Mouse (Mus musculus) kidney, adult 8-10 months (tissue): ENCODE measurements around the gene Gm8909.
A peak's percentile ranks its signal among the peaks of the same experiment; 100 is the strongest.
"Not testable (repeated sequence)": the region's sequence is repeated elsewhere in the genome, so short reads cannot be mapped to it uniquely, and the experiment has no call there.

Experiments used
- DNase-seq, 2 experiments: peaks; one replicate each; pipeline ENCODE4 v3.0.0; 2022

The Gm8909 gene

DNA sequence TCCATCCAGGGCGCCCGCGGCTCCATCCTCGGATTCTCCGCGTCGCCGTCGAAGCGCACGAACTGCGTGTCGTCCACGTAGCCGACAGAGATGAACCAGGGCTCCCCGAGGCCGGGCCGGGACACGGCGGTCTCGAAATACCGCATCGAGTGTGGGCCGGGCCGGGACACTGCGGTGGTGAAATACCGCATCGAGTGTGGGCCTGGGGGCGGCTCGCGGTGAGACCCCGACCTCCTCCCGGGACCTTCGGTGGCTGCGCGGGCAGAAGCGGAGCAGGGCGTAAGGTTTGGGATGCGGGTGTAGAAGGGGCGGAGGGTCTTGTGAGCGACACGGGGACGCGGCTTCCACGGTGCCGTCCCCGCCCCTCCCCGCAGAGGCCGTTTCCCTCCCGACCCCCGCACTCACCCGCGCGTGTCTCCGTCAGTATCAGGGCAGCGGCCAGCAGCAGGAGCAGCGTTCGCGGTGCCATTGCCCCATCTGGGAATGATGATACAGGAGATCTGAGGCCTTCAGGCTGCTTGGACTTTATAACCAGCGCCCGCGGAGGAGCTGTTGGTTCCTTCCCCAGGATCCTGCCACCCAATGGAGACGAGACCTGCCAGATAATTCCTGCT lies at the start of gene Gm8909:
TSS of gene Gm8909 (minus strand) at position 499 of the 614 bp plus-strand sequence.
- DNase-seq, result no peak

DNA sequence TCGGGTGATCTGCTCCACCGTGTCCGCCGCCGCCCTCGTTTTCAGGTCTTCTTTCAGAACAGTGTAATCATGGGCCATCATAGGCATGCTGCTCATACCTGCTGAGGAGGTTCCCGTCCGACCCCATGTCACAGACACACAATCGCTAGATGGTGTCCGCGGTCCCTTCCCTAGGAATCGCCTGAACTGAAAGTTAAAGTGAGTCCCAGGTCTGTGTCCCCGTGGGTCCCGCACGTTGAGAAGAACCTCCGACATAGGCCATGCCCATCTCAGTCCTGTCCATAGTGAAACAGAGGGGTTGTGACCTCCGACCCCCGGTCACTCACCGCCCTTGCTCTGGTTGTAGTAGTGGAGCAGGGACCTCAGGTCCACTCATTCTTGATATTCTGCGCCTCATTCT lies 47.2 kb upstream of the Gm8909 start:
- no peak for DNase-seq

GRCm38 (mm10) chr17:36206846-36207245 lies 38.5 kb upstream of the Gm8909 start:
- DNase-seq, result no peak

DNA sequence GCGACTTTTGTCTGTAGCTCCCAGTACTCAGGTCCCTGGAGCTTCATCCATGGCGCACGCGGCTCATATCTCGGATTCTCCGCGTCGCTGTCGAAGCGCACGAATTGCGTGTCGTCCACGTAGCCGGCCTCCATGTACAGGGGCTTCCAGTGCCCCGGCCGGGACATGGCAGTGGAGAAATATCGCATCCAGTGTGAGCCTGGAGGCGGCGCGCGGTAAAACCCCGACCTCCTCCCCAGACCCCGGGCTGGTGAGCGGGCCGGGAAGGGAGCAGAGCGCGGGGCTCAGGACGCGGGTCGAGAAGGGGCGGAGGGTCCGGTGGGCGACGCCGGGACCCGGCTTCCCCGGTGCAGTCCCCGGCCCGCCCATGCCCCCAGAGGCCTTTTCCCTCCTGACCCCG lies 37.5 kb upstream of the Gm8909 start:
- peak in 1 of 2 experiments; percentile 4 for DNase-seq

DNA sequence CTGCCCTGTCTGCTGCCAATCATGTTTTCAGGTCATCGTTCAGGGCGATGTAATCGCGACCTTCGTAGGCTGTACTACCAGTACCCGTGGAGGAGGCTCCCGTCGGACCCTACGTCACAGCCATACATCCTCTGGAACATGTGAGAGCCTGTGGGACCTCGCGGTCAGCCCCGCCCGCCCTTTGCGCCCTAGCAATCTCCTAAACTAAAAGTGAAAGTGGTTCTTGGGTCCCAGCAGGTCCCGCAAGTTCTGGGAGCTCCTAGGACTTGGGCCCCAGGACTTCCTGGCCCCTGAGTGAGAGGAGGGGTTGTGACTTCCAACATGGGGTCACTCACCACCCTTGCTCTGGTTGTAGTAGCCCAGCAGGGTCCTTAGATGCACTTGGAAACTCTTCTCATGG lies 37.1 kb upstream of the Gm8909 start:
- peak; percentile 10 to 11 for DNase-seq

- DNase-seq, result no peak
Observed at GRCm38 (mm10) chr17:36201851-36202250, 33.5 kb upstream of the Gm8909 start.

- no peak for DNase-seq
Observed at GRCm38 (mm10) chr17:36198317-36198716, 30.0 kb upstream of the Gm8909 start.

GRCm38 (mm10) chr17:36194471-36194870 lies 26.1 kb upstream of the Gm8909 start:
- DNase-seq, result no peak

GRCm38 (mm10) chr17:36193546-36194141 lies 25.3 kb upstream of the Gm8909 start:
- DNase-seq, result peak; percentile 32 to 72

DNA sequence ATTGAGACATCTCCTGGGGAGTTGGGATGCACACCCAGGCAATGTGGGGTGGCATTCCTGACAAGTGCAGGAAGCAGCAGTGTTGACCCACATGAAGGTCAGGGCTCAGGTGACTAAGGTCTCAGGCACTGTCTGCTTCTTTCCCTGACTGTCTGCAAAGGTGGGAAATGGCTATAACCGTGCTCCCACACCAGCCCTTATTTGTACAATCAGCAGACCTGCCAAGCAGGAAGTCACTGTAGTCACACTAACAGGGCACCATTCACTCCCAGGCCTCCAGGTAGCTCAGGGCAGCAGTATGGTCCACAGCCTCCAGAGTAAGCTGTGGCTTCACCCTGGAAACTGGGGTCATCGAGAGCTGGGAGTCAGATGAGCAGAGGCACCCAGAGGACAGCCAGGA lies 24.0 kb upstream of the Gm8909 start:
- DNase-seq, result no peak

DNA sequence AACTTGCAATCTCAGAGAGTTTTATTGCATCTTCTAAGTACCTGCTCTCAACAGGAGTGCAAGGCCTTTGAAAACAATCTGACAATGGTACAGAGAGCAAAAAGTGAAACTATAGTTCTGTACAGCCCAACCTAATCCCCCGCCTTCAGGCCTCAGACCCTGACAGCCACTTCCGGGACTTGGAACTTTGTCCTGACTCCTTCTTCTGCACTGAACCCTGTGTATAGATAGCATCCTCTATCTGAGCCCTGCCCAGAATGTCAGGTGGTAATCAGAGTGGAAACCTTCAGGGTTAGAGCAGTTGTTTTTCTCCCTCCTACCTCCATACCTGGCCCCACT lies 21.8 kb upstream of the Gm8909 start, which contains the start of gene H2-T3:
TSS of gene H2-T3 (minus strand) at position 119 of the 339 bp plus-strand sequence.
- DNase-seq, result no peak

DNA sequence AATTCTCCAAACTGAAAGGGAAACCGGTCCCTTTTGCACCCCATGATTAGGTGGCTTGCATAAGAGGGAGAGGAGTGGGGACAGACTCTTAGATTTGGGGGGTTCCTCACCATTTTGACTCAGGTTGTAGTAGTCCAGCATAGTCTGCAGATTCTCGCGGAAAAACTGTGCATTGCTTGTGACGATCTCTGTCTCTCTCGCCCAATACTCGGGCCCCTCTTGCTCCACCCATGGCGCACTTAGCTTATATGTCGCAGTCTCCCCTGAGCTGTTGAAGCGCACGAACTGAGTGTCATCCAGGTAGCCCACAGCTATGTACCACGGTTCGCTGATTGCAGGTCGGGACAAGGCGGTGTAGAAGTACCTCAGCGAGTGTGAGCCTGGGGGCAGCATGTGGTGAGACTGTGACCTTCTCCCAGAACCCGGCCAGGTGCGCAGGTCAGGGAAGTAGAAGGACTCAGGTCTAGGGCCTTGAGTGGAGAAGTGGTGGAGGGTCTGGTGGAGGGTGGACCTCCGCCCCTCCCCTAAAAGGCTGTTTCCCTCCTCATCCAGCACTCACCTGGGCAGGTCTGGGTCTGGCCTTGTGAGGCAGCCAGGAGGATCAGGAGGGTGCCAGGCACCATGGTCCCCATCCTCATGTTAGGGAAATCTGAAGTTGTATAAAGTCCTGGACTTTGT lies 21.3 kb upstream of the Gm8909 start:
- no peak for DNase-seq

- DNase-seq, result no peak
Observed at GRCm38 (mm10) chr17:36187540-36187939, 19.2 kb upstream of the Gm8909 start.

DNA sequence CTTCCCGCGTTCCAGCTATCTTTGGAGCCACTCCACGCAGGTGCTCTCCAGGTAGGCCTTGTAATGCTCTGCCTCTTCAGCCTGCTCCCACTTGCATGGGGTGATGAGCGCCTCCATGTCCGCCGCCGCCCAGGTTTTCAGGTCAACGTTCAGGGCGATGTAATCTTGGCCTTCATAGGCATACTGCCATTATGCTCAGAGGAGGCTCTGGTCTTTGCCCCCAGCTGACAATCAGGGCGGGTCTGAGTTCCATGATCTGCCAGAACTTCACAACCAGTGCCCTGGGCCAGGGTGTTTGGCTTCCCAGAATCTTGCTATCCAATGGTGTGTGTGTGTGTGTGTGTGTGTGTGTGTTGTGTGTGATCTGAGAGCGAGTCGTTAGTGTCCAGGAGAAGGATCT lies 13.9 kb upstream of the Gm8909 start:
- DNase-seq, result no peak

GRCm38 (mm10) chr17:36179446-36179845 lies 11.1 kb upstream of the Gm8909 start:
- DNase-seq, result not testable (repeated sequence)

DNA sequence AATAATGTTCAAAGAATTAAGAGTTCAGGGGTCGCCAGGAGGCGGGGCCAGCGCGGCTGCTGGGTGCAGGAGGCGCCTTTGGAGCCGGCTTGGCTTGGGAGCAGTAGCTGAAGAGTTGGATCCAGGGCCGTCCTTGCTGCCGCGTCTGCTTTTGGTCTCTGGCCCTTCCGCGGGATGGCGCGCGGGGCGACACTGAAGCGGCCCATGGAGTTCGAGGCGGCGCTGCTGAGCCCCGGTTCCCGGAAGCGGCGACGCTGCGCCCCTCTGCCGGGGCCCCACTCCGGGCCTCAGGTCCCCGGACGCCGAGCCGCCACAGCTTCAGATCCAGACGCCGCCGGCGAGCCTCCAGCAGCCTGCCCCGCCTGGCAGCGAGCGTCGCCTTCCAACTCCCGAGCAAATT lies 10.6 kb upstream of the Gm8909 start:
- DNase-seq, result not testable (repeated sequence)

GRCm38 (mm10) chr17:36176132-36176531 lies 7.8 kb upstream of the Gm8909 start:
- DNase-seq, result not testable (repeated sequence)

DNA sequence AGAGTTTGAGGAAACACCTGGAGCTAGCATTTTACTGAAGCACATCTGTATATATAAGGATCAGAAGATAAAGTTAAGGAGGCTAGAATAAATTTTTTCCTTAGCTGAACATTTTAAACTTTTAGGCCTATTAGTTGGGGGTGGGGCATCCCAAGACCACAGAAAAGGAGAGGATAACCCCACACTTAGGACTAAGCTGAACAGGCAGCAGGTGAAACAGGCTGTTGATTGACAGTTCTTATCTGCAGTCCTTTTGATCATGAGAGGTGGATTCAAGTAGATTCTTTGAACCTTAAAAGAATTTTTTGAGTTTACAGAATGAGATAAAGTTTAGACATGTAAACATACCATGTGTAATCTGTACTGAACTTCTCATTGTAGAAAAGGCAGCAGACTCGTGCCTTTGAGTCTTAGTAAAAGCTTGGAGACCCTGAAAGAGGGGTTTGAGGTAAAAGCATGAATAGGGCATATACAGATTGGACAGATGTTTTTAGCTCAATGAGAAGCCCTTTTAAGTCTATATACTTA lies 2.0 kb upstream of the Gm8909 start:
- DNase-seq, result no peak

GRCm38 (mm10) chr17:36169753-36170152 lies 1.4 kb upstream of the Gm8909 start:
- no peak for DNase-seq

GRCm38 (mm10) chr17:36169094-36169493 lies 757 bp upstream of the Gm8909 start:
- not testable (repeated sequence) for DNase-seq

- DNase-seq, result no peak
Observed at GRCm38 (mm10) chr17:36167306-36168038, 865 bp downstream of the Gm8909 start.

DNA sequence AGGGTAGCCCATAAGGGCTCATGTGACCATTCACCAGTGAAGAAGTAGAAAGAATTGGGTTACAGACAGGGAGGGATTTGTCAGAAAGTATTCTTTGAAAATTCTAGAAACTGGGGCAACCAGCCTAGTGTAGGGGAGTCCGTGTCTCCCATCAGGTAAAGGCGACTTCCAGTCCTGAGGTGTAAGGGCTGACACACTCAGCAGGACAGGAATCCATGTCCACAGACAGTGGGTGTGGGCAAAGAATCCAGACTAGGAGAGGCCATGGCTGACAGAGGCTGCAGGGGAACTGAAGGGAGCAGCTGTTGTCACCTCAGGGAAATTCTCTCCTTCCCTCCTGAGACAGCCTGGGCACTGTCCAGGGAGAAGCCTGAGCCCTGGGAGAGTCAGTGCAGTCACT lies 1.4 kb downstream of the Gm8909 start:
- DNase-seq, result not testable (repeated sequence)
